Mouse (Mus musculus) layer of hippocampus, adult 11-12 months (tissue): Measurements from ENCODE around the gene Fkbp11.

Experiments
- DNase-seq: peaks from one replicate; pipeline ENCODE4 v3.0.0; 2022; ENCODE audit warnings: low spot score

Fkbp11 gene

GRCm38 (mm10) chr15:98695726-98696125 lies 32.3 kb downstream of the Fkbp11 start:
- DNase-seq: no peak

DNA sequence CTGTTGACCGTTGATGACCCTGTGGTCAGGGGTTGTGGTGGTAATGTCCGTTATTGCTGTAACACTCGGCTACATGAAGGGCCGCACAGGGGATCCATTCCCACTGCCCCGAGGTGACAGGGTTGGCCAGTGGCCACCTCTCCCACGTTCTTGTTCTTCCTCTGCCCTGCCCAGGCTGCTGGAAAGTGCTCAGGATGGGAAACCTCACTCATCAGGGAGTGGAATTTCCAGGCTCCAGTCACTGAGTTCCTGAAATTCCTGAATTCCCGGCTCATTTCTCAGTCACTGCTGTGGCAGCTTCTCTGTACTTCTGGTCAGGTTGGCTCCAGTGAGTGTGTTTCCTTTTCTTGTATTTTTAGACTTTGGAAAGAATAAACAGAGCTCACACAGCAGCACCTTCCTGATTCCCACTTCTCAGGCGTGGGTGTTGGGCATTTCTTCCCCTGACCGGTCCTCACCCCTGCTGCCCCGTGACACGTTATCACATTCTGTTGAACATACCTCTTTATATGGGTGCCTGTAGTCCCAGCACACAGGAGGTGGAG lies 35.8 kb downstream of the Fkbp11 start:
- DNase-seq: no peak

- no peak for DNase-seq
Measured at GRCm38 (mm10) chr15:98691486-98692147, 36.4 kb downstream of the Fkbp11 start.

- DNase-seq: no peak
Measured at GRCm38 (mm10) chr15:98689682-98690081, 38.3 kb downstream of the Fkbp11 start.

GRCm38 (mm10) chr15:98685926-98686325 lies 42.1 kb downstream of the Fkbp11 start:
- DNase-seq: no peak

- DNase-seq: no peak
Measured at GRCm38 (mm10) chr15:98683746-98684145, 44.3 kb downstream of the Fkbp11 start.

DNA sequence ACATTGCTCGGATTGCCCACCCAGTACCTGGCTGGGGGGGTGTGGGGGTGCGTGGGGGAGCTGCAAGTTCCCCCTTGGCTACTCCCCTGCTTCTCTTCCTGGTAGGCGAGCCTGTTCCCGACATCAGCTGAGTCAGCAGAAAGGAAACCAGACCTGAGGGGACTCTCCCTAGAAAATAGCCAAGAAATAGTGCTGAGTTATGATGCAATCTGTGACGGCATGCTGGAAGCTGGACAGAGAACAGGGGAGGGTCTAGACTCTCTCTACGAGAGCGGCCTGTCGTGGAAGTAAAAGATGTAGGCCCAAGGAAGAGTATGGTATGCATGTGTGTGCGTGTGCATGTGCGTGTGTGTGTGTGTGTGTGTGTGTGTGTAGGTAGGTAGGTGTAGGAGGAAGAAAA lies 44.8 kb downstream of the Fkbp11 start:
- DNase-seq: no peak

DNA sequence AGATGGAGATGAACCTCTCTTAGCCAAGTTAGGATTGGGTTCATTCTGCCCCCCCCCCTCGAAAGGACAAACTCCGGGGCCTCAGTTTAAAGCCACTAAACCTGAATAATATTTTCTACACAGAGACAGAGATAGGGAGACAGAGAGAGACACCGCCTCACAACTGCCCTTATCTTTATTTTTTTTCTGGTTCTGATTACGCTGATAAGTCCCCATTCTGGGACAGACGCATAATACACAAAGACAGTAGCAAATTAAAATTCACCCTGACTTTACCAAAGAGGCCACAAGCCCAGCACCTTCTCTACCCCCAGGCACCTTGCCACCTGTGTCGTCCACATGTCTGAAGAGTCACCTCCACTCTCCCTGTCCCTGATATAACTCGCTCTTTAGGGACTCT lies 46.4 kb downstream of the Fkbp11 start:
- no peak for DNase-seq

GRCm38 (mm10) chr15:98680660-98681059 lies 47.3 kb downstream of the Fkbp11 start:
- no peak for DNase-seq

GRCm38 (mm10) chr15:98677977-98678376 lies 50.0 kb downstream of the Fkbp11 start:
- no peak for DNase-seq

- peak; percentile 87 for DNase-seq
Measured at GRCm38 (mm10) chr15:98676940-98677728, 50.9 kb downstream of the Fkbp11 start, which contains the start of gene Rnd1. Gene Rnd1 (minus strand): TSS chr15:98677461.

DNA sequence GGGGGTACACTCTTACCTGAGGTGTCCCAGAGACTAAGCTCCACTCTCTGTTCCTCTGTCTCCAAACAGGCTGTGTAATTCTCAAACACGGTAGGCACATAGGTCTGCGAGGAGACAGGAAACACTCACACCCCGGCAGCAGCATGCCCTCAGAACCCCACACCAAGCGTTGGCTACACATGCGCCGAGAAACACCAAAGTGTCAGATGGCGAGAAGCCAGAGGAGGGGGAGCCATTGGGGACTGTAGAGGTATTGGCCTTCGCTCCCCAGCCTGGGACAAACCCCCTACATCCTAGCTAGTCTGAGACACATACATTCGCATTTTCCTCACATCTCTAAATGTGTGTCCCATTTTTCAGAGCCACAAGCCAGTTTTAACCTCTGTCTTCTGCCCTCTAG lies 51.5 kb downstream of the Fkbp11 start:
- no peak for DNase-seq

DNA sequence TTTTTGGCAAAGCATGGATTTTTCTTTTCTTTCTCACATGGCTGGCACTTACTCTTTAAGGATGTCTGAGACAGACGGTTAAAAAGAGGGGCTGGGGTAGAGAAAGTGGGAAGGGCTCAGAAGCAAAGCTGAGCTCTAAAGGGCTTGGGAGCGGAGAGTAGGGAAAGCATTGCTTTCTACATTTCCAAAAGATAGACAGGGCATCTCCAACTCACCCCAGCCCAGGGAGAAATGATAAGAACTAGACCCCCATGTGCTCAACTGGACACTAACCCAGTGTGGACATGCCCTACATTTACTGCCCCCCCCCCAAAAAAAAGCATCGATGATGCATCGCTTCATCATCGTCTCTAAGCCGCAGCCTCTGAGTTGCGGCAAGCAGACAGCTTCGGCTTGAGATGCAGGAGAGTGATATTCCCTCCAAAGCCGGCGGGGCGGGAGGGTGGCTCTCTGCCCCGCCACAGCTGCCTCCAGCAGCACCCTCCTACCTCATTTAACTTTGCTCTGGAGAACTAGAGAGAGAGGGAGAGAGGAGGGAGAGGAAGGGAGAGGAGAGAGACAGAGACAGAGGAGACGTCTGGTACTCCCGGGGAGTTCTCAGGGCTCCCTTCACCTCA lies 52.3 kb downstream of the Fkbp11 start:
- DNase-seq: no peak

- no peak for DNase-seq
Measured at GRCm38 (mm10) chr15:98674994-98675545, 52.9 kb downstream of the Fkbp11 start.
